Mouse (Mus musculus) kidney, postnatal 10 days (tissue): ENCODE measurements around the gene Pip5k1a.
"Not testable (repeated sequence)": the region's sequence is repeated elsewhere in the genome, so short reads cannot be mapped to it uniquely, and the experiment has no call there.

Experiments used
- DNase-seq: peaks from one replicate; pipeline ENCODE4 v3.0.0; 2021; ENCODE audit warnings: mixed read lengths

The Pip5k1a gene

GRCm38 (mm10) chr3:95110911-95111726, 4.4 kb upstream of the Pip5k1a start, which contains the start of gene Vps72:
Vps72 (plus strand) TSS chr3:95111022.
- peak; percentile 94 for DNase-seq

GRCm38 (mm10) chr3:95107898-95108297, 1.2 kb upstream of the Pip5k1a start:
- no peak for DNase-seq

GRCm38 (mm10) chr3:95107308-95107707, 578 bp upstream of the Pip5k1a start:
- not testable (repeated sequence) for DNase-seq

DNA sequence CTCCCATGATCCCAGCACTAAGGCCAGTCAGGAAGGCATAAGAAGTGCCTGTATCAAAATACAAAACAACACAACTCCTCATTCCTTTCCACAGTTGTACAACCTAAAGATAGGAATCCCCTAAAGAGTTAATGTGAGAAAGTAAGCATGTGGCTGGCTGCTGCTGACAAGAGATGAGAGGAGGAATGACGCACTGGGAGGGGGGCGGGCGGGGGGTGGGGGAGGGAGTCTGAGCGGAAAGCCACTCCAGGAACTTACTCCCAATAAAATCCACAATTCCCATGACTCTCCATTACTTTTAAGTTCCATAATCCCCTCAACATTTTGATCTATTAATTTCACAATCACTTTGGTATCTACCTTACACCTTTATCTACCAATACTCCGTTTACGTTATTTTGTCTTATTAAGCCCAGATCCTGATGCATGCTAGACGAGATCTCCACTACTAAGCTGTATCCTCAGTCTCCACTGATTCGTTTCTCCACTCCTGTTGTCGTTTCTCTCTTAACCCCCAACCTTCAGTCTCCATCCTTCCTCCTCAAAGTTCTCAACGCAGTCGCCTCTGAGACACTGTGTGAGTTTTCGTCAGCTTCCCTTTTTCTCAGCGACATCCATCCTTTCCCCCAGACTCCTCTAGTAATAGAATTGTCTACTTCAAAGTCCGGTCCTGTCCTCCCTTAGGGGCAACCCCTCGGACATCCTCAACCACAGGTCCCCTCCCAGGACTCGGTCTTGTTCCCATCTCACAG, 968 bp downstream of the Pip5k1a start:
- no peak for DNase-seq

GRCm38 (mm10) chr3:95105121-95105520, 1.6 kb downstream of the Pip5k1a start:
- DNase-seq: no peak

DNA sequence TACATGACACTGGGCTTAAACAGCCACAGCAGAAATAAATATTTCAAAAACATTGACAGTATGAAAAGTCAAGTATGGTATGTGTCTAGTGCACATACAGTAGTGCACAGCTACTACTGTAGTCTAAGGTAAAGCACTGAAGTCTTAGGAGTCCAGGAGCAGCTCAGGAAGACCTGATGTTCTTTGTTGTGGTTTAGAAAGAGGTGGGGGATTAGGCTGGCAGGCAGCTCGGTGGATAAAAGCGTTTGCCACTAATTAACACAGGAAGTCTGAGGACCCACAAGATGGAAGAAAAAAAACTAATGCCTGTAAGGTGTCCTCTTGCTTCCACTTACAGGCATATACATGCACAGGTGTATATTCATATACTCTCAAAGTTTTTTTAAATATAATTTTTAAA, 5.9 kb downstream of the Pip5k1a start:
- no peak for DNase-seq

GRCm38 (mm10) chr3:95088071-95088470, 18.7 kb downstream of the Pip5k1a start:
- no peak for DNase-seq

DNA sequence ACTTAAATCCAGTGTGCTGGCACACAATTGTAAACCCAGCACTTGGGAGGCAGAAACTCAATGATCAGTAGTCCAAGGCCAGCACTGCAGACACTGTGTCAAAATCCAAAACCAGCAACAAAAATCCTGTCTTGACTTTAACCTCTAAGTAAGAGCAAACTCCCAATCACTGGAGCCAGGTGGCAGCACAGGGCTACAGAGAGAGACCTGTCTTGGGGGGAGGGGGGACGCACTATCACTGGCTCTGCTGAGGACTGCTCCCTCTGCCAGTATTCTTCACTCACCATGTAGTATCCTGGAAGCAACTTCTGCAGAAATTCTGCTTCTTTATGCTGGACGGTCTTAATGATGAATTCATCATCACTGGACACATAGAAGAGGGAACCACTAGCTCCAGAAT, 35.1 kb downstream of the Pip5k1a start:
- no peak for DNase-seq

GRCm38 (mm10) chr3:95066570-95066969, 40.2 kb downstream of the Pip5k1a start:
- no peak for DNase-seq

- DNase-seq: no peak
These were observed 40.6 kb downstream of the Pip5k1a start for GRCm38 (mm10) chr3:95066095-95066494.

DNA sequence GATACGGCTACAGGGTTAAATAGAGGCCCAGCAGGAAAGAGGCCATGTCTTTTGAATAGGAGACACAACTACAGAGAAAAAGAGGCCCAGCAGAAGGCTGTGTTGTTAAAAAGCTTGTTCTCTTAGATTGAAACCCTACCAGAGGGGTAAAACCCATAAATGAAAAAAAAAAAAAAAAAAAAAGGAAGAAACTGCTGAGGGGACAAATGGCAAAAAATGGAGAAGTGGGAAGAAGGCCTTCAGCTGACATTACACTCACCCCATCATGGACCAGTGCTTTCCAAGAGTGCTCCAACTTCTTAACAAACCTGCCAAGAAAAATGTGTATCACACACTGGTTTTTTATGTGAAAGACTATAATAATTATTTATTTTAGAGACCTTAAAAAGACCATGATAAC, 41.2 kb downstream of the Pip5k1a start:
- DNase-seq: no peak

DNA sequence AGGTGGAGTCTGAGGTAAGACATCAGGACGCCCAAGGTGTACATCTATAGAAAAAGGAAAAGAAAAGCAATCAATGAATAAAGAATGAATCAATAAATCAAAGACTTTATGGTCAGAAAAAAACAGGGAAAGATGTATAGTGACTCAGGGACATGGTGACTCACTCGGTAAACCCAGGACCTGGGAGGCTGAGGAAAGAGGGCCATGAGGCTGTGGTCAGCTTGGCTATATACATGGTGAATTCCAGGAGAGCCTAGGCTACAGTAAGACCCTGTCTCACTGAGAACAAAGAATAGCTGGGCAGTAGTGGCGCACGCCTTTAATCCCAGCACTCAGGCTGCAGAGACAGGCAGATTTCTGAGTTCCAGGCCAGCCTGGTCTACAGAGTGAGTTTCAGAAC, 43.0 kb downstream of the Pip5k1a start:
- DNase-seq: no peak

- peak; percentile 36 for DNase-seq
These were observed 48.7 kb downstream of the Pip5k1a start for GRCm38 (mm10) chr3:95058078-95058477.

- DNase-seq: no peak
These were observed 50.5 kb downstream of the Pip5k1a start for GRCm38 (mm10) chr3:95056275-95056674.

- peak; percentile 58 for DNase-seq
These were observed 52.1 kb downstream of the Pip5k1a start for GRCm38 (mm10) chr3:95054481-95055260.

- peak; percentile 48 for DNase-seq
These were observed 53.0 kb downstream of the Pip5k1a start for GRCm38 (mm10) chr3:95053701-95054100.

GRCm38 (mm10) chr3:95052959-95053358, 53.8 kb downstream of the Pip5k1a start:
- DNase-seq: peak; percentile 67

GRCm38 (mm10) chr3:95047914-95048313, 58.8 kb downstream of the Pip5k1a start:
- no peak for DNase-seq

GRCm38 (mm10) chr3:95046462-95047057, 60.2 kb downstream of the Pip5k1a start:
- DNase-seq: no peak

GRCm38 (mm10) chr3:95043251-95043650, 63.5 kb downstream of the Pip5k1a start:
- no peak for DNase-seq

- DNase-seq: no peak
These were observed 63.9 kb downstream of the Pip5k1a start for GRCm38 (mm10) chr3:95042838-95043229.

GRCm38 (mm10) chr3:95042166-95042837, 64.4 kb downstream of the Pip5k1a start, which contains the start of gene Psmd4:
Psmd4 (minus strand) TSS chr3:95042614.
- peak; percentile 98 for DNase-seq
